Mouse (Mus musculus) heart, embryonic 13.5 days (tissue): Measurements from ENCODE around the gene Slc7a11. TPM values are rescaled to one million over a fixed set of nuclear protein-coding genes. Genes with fewer than 3 reads are reported as not detected.

ENCODE experiments used
- ATAC-seq: fragments of 200-750 bp; cut with Nextera tagmentation; 2 replicates; pipeline ENCODE4 v1.8.0; 2017; ENCODE audit warnings: moderate TSS enrichment; ENCODE audit not compliant: insufficient number of reproducible peaks, low FRiP score, low TSS enrichment; ENCODE audit errors: extremely low read depth
- H3K27ac ChIP-seq: fragments of 300-500 bp; sonication (generic); replicated peaks from 2 replicates; pipeline ENCODE4 v1.5.1; 2015; ENCODE audit warnings: moderate library complexity, mild to moderate bottlenecking, inconsistent platforms
- H3K27me3 ChIP-seq: fragments of 300-500 bp; sonication (generic); replicated peaks from 2 replicates; pipeline ENCODE4 v1.6.1; 2015; ENCODE audit warnings: mild to moderate bottlenecking, inconsistent platforms
- H3K36me3 ChIP-seq: fragments of 300-500 bp; sonication (generic); 2 replicates; pipeline ENCODE4 v1.6.1; 2015; ENCODE audit warnings: mild to moderate bottlenecking, inconsistent platforms
- H3K4me1 ChIP-seq: fragments of 300-500 bp; sonication (generic); 2 replicates; pipeline ENCODE4 v1.6.1; 2015; ENCODE audit warnings: inconsistent platforms
- H3K4me2 ChIP-seq: fragments of 300-500 bp; sonication (generic); 2 replicates; pipeline ENCODE4 v1.6.1; 2015; ENCODE audit warnings: inconsistent platforms, mild to moderate bottlenecking, moderate library complexity
- H3K4me3 ChIP-seq: fragments of 300-500 bp; sonication (generic); 2 replicates; pipeline ENCODE4 v1.5.1; 2015; ENCODE audit warnings: moderate library complexity, mild to moderate bottlenecking, inconsistent platforms
- H3K9ac ChIP-seq: fragments of 300-500 bp; sonication (generic); 2 replicates; pipeline ENCODE4 v1.6.1; 2015; ENCODE audit warnings: inconsistent platforms, mild to moderate bottlenecking, moderate library complexity
- H3K9me3 ChIP-seq: fragments of 300-500 bp; sonication (generic); 2 replicates; pipeline ENCODE4 v1.6.1; 2016; ENCODE audit warnings: inconsistent platforms
- WGBS: fragments of 180-500 bp; shearing (Covaris S2); methylation state at CpG from one replicate; pipeline ENCODE4 v1.1.7; 2015; ENCODE audit warnings: mixed read lengths; 5-methylcytosine and 5-hydroxymethylcytosine counted together
- polyA plus RNA-seq: library from polyadenylated mRNA; unstranded; fragments of >200 nt; fragmentation: Nextera tagmentation; extraction: Ambion mirVana; gene quantifications from 2 replicates; pipeline ENCODE4 v1.2.1, GENCODE M21; 2015

The Slc7a11 gene
- polyA plus RNA-seq, result 0.12 and 0.17 TPM in 2 replicates

- 4% methylated on average over 11 of the region's 11 CpGs for whole genome bisulfite sequencing
- H3K9me3 ChIP-seq, result no peaks in the 10 kb centered on the region
- H3K4me1 ChIP-seq, result peaks cover 10% of the 10 kb centered on the region; the same call in 1 of the 2 replicates
- H3K4me2 ChIP-seq, result peak within 1 kb of the TSS; percentile 70
- H3K36me3 ChIP-seq, result no peaks in the 10 kb centered on the region
- peak within 1 kb of the TSS; percentile 51 for H3K9ac ChIP-seq
- H3K4me3 ChIP-seq, result peak within 1 kb of the TSS; percentile 46
- H3K27me3 ChIP-seq, result no peaks in the 10 kb centered on the region
- H3K27ac ChIP-seq, result no peak within 1 kb of the TSS
- no peak for ATAC-seq
Measured at GRCm38 (mm10) chr3:50443421-50443916, at the start of gene Slc7a11. Slc7a11 (minus strand) TSS chr3:50443614.

- ATAC-seq, result no peak
- no peaks in the 10 kb centered on the region for H3K4me1 ChIP-seq
- no peaks in the 10 kb centered on the region for H3K27me3 ChIP-seq
- no peak overlapping the region for H3K4me2 ChIP-seq
- peaks cover 8% of the 10 kb centered on the region; the same call in 1 of the 2 replicates for H3K9me3 ChIP-seq
- no peaks in the 10 kb centered on the region for H3K36me3 ChIP-seq
- no peak overlapping the region for H3K9ac ChIP-seq
- WGBS, result 77% methylated on average over 2 of the region's 2 CpGs
- no peak overlapping the region for H3K4me3 ChIP-seq
- no peak overlapping the region for H3K27ac ChIP-seq
Measured at GRCm38 (mm10) chr3:50491678-50492077, 48.3 kb upstream of the Slc7a11 start.

DNA sequence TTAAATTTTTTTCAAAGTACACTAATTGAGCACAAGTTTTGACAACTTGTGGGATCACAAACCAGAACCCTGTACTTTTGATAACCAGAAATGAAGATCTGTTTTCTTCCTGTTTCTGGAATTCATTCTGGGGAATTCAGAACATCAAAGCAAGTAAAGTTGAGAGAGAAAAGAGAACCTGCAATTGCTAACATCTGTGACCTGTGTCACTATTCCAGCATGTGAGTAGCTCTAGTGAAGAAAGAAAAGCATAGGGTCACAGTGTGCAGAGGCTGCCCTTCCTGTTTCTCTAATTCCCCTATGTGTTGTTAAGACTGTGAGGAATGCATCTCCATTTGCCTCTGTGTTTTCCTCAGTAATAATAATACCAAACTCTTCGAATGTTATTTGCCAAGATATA lies 40.7 kb upstream of the Slc7a11 start:
- 72% methylated on average over 1 of the region's 1 CpGs for WGBS
- no peaks in the 10 kb centered on the region for H3K4me1 ChIP-seq
- no peak overlapping the region for H3K27ac ChIP-seq
- no peaks in the 10 kb centered on the region for H3K27me3 ChIP-seq
- no peak overlapping the region for H3K9ac ChIP-seq
- no peaks in the 10 kb centered on the region for H3K36me3 ChIP-seq
- no peaks in the 10 kb centered on the region for H3K9me3 ChIP-seq
- ATAC-seq, result no peak
- no peak overlapping the region for H3K4me3 ChIP-seq
- H3K4me2 ChIP-seq, result no peak overlapping the region

DNA sequence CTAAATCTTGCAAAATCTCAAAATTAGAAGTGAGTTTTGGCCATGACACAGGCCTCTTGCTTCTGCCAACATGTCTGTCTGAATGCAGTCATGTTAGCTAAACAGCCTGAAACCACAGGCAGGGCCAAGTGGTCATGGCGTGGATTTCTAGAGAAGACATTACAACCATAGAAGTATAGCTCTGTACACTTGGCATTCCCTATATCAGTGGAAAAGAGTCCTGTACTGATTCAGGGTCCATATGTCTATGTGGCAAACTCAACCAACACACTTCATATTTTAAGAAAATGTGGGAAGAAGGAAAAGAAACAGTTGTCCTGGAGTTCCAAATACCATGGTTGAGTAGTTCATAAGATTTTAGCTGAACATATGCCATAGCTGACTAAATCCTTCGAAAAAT lies 18.8 kb upstream of the Slc7a11 start:
- Histone ChIP-seq H3K27me3 (no peaks in the 10 kb centered on the region), H3K4me1 (no peaks in the 10 kb centered on the region), H3K9ac (no peak overlapping the region), H3K27ac (no peak overlapping the region), H3K36me3 (no peaks in the 10 kb centered on the region), H3K4me2 (no peak overlapping the region), H3K9me3 (no peaks in the 10 kb centered on the region), H3K4me3 (no peak overlapping the region)
- WGBS, result 79% methylated on average over 2 of the region's 2 CpGs
- no peak for ATAC-seq

DNA sequence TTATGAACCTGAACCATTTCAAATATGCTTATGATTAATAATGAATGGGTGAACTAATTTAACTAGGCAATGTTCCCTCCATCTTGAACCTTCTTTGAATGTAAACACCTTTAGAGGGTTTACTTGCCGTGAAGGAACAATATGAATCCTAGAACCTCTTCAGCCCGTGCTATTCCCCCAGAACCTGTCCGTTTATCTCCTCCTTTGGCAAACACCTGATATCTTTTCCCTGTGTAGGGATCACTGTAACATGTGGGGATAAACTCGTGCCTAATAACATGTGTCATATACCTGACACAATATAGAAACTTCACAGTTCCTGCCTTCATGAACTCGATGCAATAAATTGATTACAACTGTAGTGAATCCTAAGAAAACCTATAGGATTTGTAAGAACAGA lies 13.7 kb upstream of the Slc7a11 start:
- Histone ChIP-seq H3K4me1 (no peaks in the 10 kb centered on the region), H3K9me3 (no peaks in the 10 kb centered on the region), H3K27me3 (no peaks in the 10 kb centered on the region), H3K4me2 (no peak overlapping the region), H3K27ac (no peak overlapping the region), H3K9ac (no peak overlapping the region), H3K36me3 (no peaks in the 10 kb centered on the region), H3K4me3 (no peak overlapping the region)
- WGBS, result 75% methylated on average over 5 of the region's 5 CpGs
- no peak for ATAC-seq

DNA sequence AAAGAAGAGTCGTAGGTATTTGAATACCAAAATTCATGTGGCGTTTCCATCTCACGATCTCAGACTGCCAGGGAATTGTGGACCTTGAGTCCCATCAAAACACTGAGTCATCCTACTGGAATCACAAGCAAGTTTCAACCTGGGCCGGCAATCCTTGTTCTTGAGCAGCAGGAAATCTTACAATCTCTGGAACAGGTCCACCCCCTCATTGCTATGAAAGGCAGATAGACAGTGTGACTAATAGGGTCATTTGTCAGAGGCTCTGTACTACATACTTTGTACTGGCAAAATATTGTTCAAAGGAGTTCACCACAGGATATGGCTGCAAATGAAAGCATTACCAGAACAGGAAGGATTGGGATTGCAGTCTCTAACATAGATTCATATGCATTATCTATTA lies 13.2 kb upstream of the Slc7a11 start:
- Histone ChIP-seq H3K36me3 (no peaks in the 10 kb centered on the region), H3K27ac (no peak overlapping the region), H3K9ac (no peak overlapping the region), H3K9me3 (no peaks in the 10 kb centered on the region), H3K4me3 (no peak overlapping the region), H3K4me1 (no peaks in the 10 kb centered on the region), H3K27me3 (no peaks in the 10 kb centered on the region), H3K4me2 (no peak overlapping the region)
- no peak for ATAC-seq
- 60% methylated on average over 4 of the region's 4 CpGs for WGBS

DNA sequence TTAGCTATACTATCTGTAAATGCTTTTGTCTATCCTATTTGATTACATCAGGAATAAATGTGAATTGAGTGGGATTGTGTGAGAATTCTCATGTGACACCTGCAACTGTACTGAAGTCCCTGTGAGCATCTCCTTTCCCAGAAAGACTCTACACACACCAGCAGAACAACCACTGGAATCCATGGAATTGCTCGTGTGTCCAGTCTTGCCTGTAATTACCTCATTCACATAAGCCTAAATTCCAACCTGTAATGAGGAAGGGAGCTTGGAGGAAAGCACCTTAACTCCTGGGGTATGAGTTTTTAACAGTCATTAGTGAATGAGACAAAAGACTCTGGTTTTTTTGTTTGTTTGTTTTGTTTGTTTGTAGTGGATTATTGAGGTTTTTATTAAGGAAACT lies 12.6 kb upstream of the Slc7a11 start:
- Histone ChIP-seq H3K4me1 (no peaks in the 10 kb centered on the region), H3K27me3 (no peaks in the 10 kb centered on the region), H3K9me3 (no peaks in the 10 kb centered on the region), H3K36me3 (no peaks in the 10 kb centered on the region), H3K4me2 (no peak overlapping the region), H3K27ac (no peak overlapping the region), H3K4me3 (no peak overlapping the region), H3K9ac (no peak overlapping the region)
- 61% methylated on average over 1 of the region's 1 CpGs for WGBS
- ATAC-seq, result no peak

GRCm38 (mm10) chr3:50445050-50445775 lies 1.8 kb upstream of the Slc7a11 start:
- 51% methylated on average over 10 of the region's 10 CpGs for WGBS
- H3K27ac ChIP-seq, result no peak overlapping the region
- H3K27me3 ChIP-seq, result no peaks in the 10 kb centered on the region
- H3K4me3 ChIP-seq, result no peak overlapping the region
- H3K4me2 ChIP-seq, result no peak overlapping the region
- no peak overlapping the region for H3K9ac ChIP-seq
- H3K4me1 ChIP-seq, result peaks cover 10% of the 10 kb centered on the region; the same call in 1 of the 2 replicates
- no peaks in the 10 kb centered on the region for H3K9me3 ChIP-seq
- no peaks in the 10 kb centered on the region for H3K36me3 ChIP-seq
- no peak for ATAC-seq

GRCm38 (mm10) chr3:50443942-50444341 lies 528 bp upstream of the Slc7a11 start:
- H3K9me3 ChIP-seq, result no peaks in the 10 kb centered on the region
- H3K4me3 ChIP-seq, result peak overlapping the region; percentile 46
- no peak overlapping the region for H3K27ac ChIP-seq
- H3K4me1 ChIP-seq, result peaks cover 10% of the 10 kb centered on the region; the same call in 1 of the 2 replicates
- no peaks in the 10 kb centered on the region for H3K27me3 ChIP-seq
- no peaks in the 10 kb centered on the region for H3K36me3 ChIP-seq
- ATAC-seq, result no peak
- peak overlapping the region; percentile 51 for H3K9ac ChIP-seq
- peak overlapping the region; percentile 70 for H3K4me2 ChIP-seq
- WGBS, result 35% methylated on average over 9 of the region's 9 CpGs

- no peaks in the 10 kb centered on the region for H3K36me3 ChIP-seq
- ATAC-seq, result no peak
Measured at GRCm38 (mm10) chr3:50442341-50443292, 797 bp downstream of the Slc7a11 start.

DNA sequence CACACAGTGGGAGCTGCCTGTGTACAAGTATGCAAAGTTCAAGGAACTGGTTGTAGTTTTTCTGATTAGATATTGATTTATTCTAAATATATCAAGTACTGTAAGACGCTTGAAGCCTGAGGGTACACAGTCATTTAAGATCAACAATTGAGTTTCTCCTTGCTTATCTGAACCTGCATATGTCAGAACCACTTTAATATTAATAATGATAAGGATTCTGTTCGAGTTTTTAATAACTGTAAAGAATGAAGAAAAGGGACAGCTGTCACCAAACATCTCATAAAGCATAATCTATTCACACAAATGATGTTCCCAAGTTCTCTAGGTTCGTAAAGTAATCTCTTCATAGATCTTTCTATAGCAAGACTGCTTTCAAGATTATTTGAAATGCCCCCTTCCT lies 2.1 kb downstream of the Slc7a11 start:
- Histone ChIP-seq H3K4me2 (no peak overlapping the region), H3K4me3 (no peak overlapping the region), H3K27ac (no peak overlapping the region), H3K9ac (no peak overlapping the region), H3K27me3 (no peaks in the 10 kb centered on the region), H3K9me3 (no peaks in the 10 kb centered on the region), H3K36me3 (no peaks in the 10 kb centered on the region), H3K4me1 (peaks cover 10% of the 10 kb centered on the region; the same call in 1 of the 2 replicates)
- 70% methylated on average over 3 of the region's 3 CpGs for WGBS
- ATAC-seq, result no peak

More at GRCm38 (mm10) chr3:50442341-50443292, 797 bp downstream of the Slc7a11 start:
- peak overlapping the region; percentile 46 for H3K4me3 ChIP-seq
- H3K27ac ChIP-seq, result no peak overlapping the region
- WGBS, result 76% methylated on average over 19 of the region's 19 CpGs
- no peak overlapping the region for H3K9ac ChIP-seq
- H3K27me3 ChIP-seq, result no peaks in the 10 kb centered on the region
- H3K4me1 ChIP-seq, result peaks cover 10% of the 10 kb centered on the region; the same call in 1 of the 2 replicates
- H3K9me3 ChIP-seq, result no peaks in the 10 kb centered on the region
- H3K4me2 ChIP-seq, result peak overlapping the region; percentile 70
